Mouse (Mus musculus) intestine, embryonic 14.5 days (tissue): ENCODE results near the gene E030030I06Rik. TPM values are rescaled to one million over a fixed set of nuclear protein-coding genes. Genes with fewer than 3 reads are reported as not detected.
"Not testable (repeated sequence)": the region's sequence is repeated elsewhere in the genome, so short reads cannot be mapped to it uniquely, and the experiment has no call there.

Experiments used
- ATAC-seq: fragments of 200-750 bp; cut with Nextera tagmentation; replicated peaks from 2 replicates; pipeline ENCODE4 v1.8.0; 2017; ENCODE audit warnings: low read depth, moderate number of reproducible peaks, moderate TSS enrichment, moderate library complexity; ENCODE audit not compliant: low FRiP score, low TSS enrichment
- DNase-seq: peaks from one replicate; pipeline ENCODE4 v3.0.0-alpha.2; 2018; ENCODE audit warnings: low spot score
- H3K27ac ChIP-seq: fragments of 300-500 bp; sonication (generic); 2 replicates; pipeline ENCODE4 v1.5.1; 2014; ENCODE audit warnings: low read depth, mild to moderate bottlenecking, control low read depth
- H3K27me3 ChIP-seq: fragments of 300-500 bp; sonication (generic); replicated peaks from 2 replicates; pipeline ENCODE4 v1.6.1; 2014; ENCODE audit warnings: low read length, control low read depth; ENCODE audit not compliant: control insufficient read depth, insufficient read depth
- H3K36me3 ChIP-seq: fragments of 300-500 bp; sonication (generic); 2 replicates; pipeline ENCODE4 v1.6.1; 2014; ENCODE audit warnings: low read length, control low read depth; ENCODE audit not compliant: control insufficient read depth, insufficient read depth
- H3K4me1 ChIP-seq: fragments of 300-500 bp; sonication (generic); replicated peaks from 2 replicates; pipeline ENCODE4 v1.6.1; 2014; ENCODE audit warnings: low read length, control low read depth, mixed read lengths; ENCODE audit not compliant: control insufficient read depth, insufficient read depth
- H3K4me2 ChIP-seq: fragments of 300-500 bp; sonication (generic); 2 replicates; pipeline ENCODE4 v1.6.1; 2014; ENCODE audit warnings: low read length
- H3K4me3 ChIP-seq: fragments of 300-500 bp; sonication (generic); 2 replicates; pipeline ENCODE4 v1.5.1; 2014; ENCODE audit warnings: low read depth, low read length, control low read depth, mixed read lengths
- H3K9ac ChIP-seq: fragments of 300-500 bp; sonication (generic); 2 replicates; pipeline ENCODE4 v1.6.1; 2014; ENCODE audit warnings: mild to moderate bottlenecking, low read length
- H3K9me3 ChIP-seq: fragments of 300-500 bp; sonication (generic); 2 replicates; pipeline ENCODE4 v1.6.1; 2016; ENCODE audit warnings: low read length, control low read depth; ENCODE audit not compliant: control insufficient read depth
- WGBS: fragments of 180-500 bp; shearing (Covaris S2); extraction: QIAGEN DNeasy Blood & Tissue Kit; methylation state at CpG from one replicate; pipeline ENCODE4 v1.1.7; 2014; 5-methylcytosine and 5-hydroxymethylcytosine counted together
- polyA plus RNA-seq: library from polyadenylated mRNA; unstranded; fragments of >200 nt; fragmentation: Nextera tagmentation; extraction: Ambion mirVana; gene quantifications from 2 replicates; pipeline ENCODE4 v1.2.1, GENCODE M21; 2014

Gene E030030I06Rik
- polyA plus RNA-seq, 1 experiment from 2014 or later: 32.8 TPM

- ATAC-seq, H3K27ac ChIP-seq, H3K4me3 ChIP-seq, H3K9me3 ChIP-seq, H3K27me3 ChIP-seq, H3K4me2 ChIP-seq, H3K4me1 ChIP-seq, DNase-seq, H3K36me3 ChIP-seq, H3K9ac ChIP-seq: not testable (repeated sequence)
- 65% methylated on average over 2 of the region's 2 CpGs for WGBS
These were observed 17.0 kb upstream of the E030030I06Rik start for GRCm38 (mm10) chr10:22166025-22166424.

GRCm38 (mm10) chr10:22165328-22166003 is 16.4 kb upstream of the E030030I06Rik start:
- not testable (repeated sequence) for H3K27ac ChIP-seq, H3K27me3 ChIP-seq, H3K36me3 ChIP-seq, H3K9me3 ChIP-seq, H3K4me3 ChIP-seq, H3K9ac ChIP-seq, H3K4me2 ChIP-seq, ATAC-seq, DNase-seq, H3K4me1 ChIP-seq
- 59% methylated on average over 4 of the region's 5 CpGs for WGBS

- H3K9ac ChIP-seq, H3K9me3 ChIP-seq, H3K27ac ChIP-seq, H3K36me3 ChIP-seq, H3K4me1 ChIP-seq, H3K4me3 ChIP-seq: not testable (repeated sequence)
- H3K27me3 ChIP-seq: peaks cover 24% of the 10 kb centered on the region
- peak overlapping the region; percentile 42 for H3K4me2 ChIP-seq
- WGBS: 34% methylated on average over 13 of the region's 16 CpGs
- DNase-seq: peak; percentile 79
- peak; percentile 45; the same call in 1 of the 2 replicates for ATAC-seq
These were observed 14.9 kb upstream of the E030030I06Rik start for GRCm38 (mm10) chr10:22163705-22164583.

GRCm38 (mm10) chr10:22163279-22163678 is 14.2 kb upstream of the E030030I06Rik start:
- H3K27me3 ChIP-seq: peaks cover 30% of the 10 kb centered on the region
- ATAC-seq: 0 out of 2 replicates have a peak, but pooled peaks have one; percentile 8
- not testable (repeated sequence) for H3K4me3 ChIP-seq, H3K4me1 ChIP-seq, H3K9ac ChIP-seq, H3K9me3 ChIP-seq, H3K27ac ChIP-seq, DNase-seq, H3K36me3 ChIP-seq
- H3K4me2 ChIP-seq: peak overlapping the region; percentile 42
- 7% methylated on average over 9 of the region's 9 CpGs for WGBS

- Histone ChIP-seq H3K4me1 (no peaks in the 10 kb centered on the region), H3K36me3 (no peaks in the 10 kb centered on the region), H3K9me3 (no peaks in the 10 kb centered on the region), H3K4me2 (no peak overlapping the region; the same call in 1 of the 2 replicates), H3K27me3 (peaks cover 67% of the 10 kb centered on the region), H3K4me3 (no peak overlapping the region), H3K9ac (no peak overlapping the region), H3K27ac (no peak overlapping the region)
- ATAC-seq (no peak), DNase-seq (no peak)
- 5% methylated on average over 23 of the region's 23 CpGs for WGBS
These were observed 10.6 kb upstream of the E030030I06Rik start for GRCm38 (mm10) chr10:22159581-22160140.

GRCm38 (mm10) chr10:22159131-22159561 is 10.1 kb upstream of the E030030I06Rik start:
- Histone ChIP-seq H3K27me3 (peaks cover 71% of the 10 kb centered on the region), H3K4me1 (no peaks in the 10 kb centered on the region), H3K9ac (no peak overlapping the region), H3K36me3 (no peaks in the 10 kb centered on the region), H3K27ac (no peak overlapping the region), H3K9me3 (no peaks in the 10 kb centered on the region), H3K4me3 (peak overlapping the region; percentile 29; the same call in 1 of the 2 replicates), H3K4me2 (peak overlapping the region; percentile 46)
- WGBS: under 1% methylated on average over 24 of the region's 24 CpGs
- DNase-seq (peak; percentile 69), ATAC-seq (no peak)

- Histone ChIP-seq H3K4me3 (peak within 1 kb of the TSS; percentile 29), H3K4me2 (peak within 1 kb of the TSS; percentile 46), H3K27me3 (peaks cover 77% of the 10 kb centered on the region)
- H3K9ac ChIP-seq, H3K27ac ChIP-seq, H3K4me1 ChIP-seq, H3K9me3 ChIP-seq, H3K36me3 ChIP-seq: not testable (repeated sequence)
- DNase-seq (peak; percentile 73), ATAC-seq (peak; percentile 82)
- WGBS: under 1% methylated on average over 48 of the region's 48 CpGs
These were observed 9.4 kb upstream of the E030030I06Rik start, which contains the start of the genes Raet1e and H60b for GRCm38 (mm10) chr10:22158310-22158999. TSS of gene Raet1e (plus strand) at chr10:22158569. TSS of gene H60b (plus strand) at chr10:22158586.
